Mouse (Mus musculus) G1E (cell line): ENCODE results near the gene Sbpl.

ENCODE experiments used
- CTCF ChIP-seq: IDR thresholded peaks from 2 replicates; pipeline ENCODE4 v1.5.1; 2012; ENCODE audit warnings: low read depth, low read length, inconsistent platforms, mixed read lengths
- GATA1 ChIP-seq: IDR thresholded peaks from 2 replicates; pipeline ENCODE4 v1.6.1; 2012; ENCODE audit warnings: borderline replicate concordance, low read length, inconsistent platforms, mixed read lengths
- GATA2 ChIP-seq: IDR thresholded peaks from 2 replicates; pipeline ENCODE4 v1.6.1; 2012; ENCODE audit warnings: low read depth, low read length, inconsistent platforms, borderline replicate concordance
- POLR2AphosphoS5 ChIP-seq: IDR thresholded peaks from 2 replicates; pipeline ENCODE4 v1.6.1; 2012; ENCODE audit warnings: low read depth, low read length, inconsistent platforms; ENCODE audit not compliant: insufficient replicate concordance
- TAL1 ChIP-seq: conservative IDR thresholded peaks from 2 replicates; pipeline ENCODE4 v1.6.1; 2012; ENCODE audit warnings: low read depth, low read length, inconsistent platforms, mixed read lengths

DNA sequence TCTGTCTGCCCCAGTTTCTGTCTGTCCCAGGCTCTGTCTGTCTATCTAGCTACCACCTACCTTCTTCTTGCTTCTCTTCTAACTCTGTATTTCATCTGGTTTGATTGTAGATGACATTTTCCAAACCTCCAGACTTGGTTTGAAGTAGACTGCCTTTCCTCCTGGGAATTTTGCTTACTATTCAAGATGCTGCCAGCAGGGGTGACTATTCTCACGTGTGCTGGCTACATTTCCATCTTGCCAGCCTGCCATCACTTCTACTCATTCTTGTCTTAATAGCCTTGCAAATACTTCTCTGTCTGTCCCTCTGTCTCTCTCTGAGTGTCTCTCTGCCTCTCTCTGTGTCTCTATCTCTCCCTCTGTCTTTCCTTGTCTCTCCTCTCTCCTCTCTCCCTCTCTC, 40.3 kb upstream of the Sbpl start:
- TF ChIP-seq CTCF, result no peak
- TF ChIP-seq GATA1, result no peak
- no peak for TF ChIP-seq TAL1
- no peak for TF ChIP-seq POLR2AphosphoS5
- TF ChIP-seq GATA2, result no peak
